Mouse (Mus musculus): ENCODE data around the gene Sh3bp5l.
"Not testable (repeated sequence)": the region's sequence is repeated elsewhere in the genome, so short reads cannot be mapped to it uniquely, and the experiment has no call there.

DNA sequence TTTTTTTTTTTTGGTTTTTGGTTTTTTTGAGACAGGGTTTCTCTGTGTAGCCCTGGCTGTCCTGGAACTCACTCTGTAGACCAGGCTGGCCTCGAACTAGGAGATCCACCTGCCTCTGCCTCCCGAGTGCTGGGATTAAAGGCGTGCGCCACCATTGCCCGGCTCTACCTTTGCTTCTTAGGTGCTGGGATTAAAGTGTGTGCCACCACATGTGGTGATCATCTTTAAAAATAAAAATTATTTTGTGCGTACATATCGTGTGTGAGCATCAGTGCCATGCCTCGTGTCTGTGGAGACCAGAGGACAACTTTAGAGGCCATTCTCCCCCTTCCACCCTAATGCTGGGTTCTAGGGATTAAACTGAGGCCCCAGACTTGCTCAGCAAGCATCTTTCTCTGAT is 25.2 kb upstream of the Sh3bp5l start:
- TF ChIP-seq CTCF (IDR thresholded peaks at IDR 0.05; ENCODE audit: control insufficient read depth, insufficient read depth, insufficient replicate concordance, low read depth, low read length); POLR2A (IDR thresholded peaks at IDR 0.05; ENCODE audit: control insufficient read depth, low read depth, low read length): not testable (repeated sequence)
